In genomic region chr5:51853456-51854124, GRCm38 (mm10) we compare ENCODE assay signal across 10 mouse cellular contexts.
A peak's percentile ranks its signal among the peaks of the same experiment; 100 is the strongest.
DNase-seq lines count a peak whose midpoint lies in the region; ATAC-seq and TF ChIP-seq lines count a peak whose summit lies in the region.
"Had no signal": no experiment of that assay in that cellular context is flagged by ENCODE, and none has a peak within 500 bp of the region (broad histone marks: within the 10 kb centered on the region; RNA-seq: fewer than 3 reads in every experiment).

No protein-coding gene starts in this region.

- no peaks in the 10 kb centered on the region for H3K36me3 ChIP-seq in hindbrain, embryonic 15.5 days
- H3K36me3 ChIP-seq in hindbrain, embryonic 12.5 days: no peaks in the 10 kb centered on the region
- no peaks in the 10 kb centered on the region for H3K36me3 ChIP-seq in CH12.LX (replicated peaks in 1 of 2; ENCODE audit: control insufficient read depth in 1 of 2, insufficient read depth in 1 of 2, low read length in 1 of 2)
- H3K36me3 ChIP-seq in erythroblast, embryonic 14.5 days (ENCODE audit: control insufficient read depth): no peaks in the 10 kb centered on the region
- H3K36me3 ChIP-seq: embryonic facial prominence, embryonic 12.5 days had no signal

- H3K27ac ChIP-seq in hindbrain, embryonic 15.5 days (replicated peaks): no peak overlapping the region
- H3K27ac ChIP-seq in hindbrain, embryonic 12.5 days: no peak overlapping the region
- no peak overlapping the region for H3K27ac ChIP-seq in CH12.LX (ENCODE audit: insufficient read depth, low read depth)
- H3K27ac ChIP-seq: embryonic facial prominence, embryonic 12.5 days had no signal

- TF ChIP-seq POLR2A in CH12.LX (IDR thresholded peaks at IDR 0.05; ENCODE audit: low read depth, low read length): no peak

- no peaks in the 10 kb centered on the region for H3K27me3 ChIP-seq in hindbrain, embryonic 15.5 days
- H3K27me3 ChIP-seq in hindbrain, embryonic 12.5 days: no peaks in the 10 kb centered on the region
- no peaks in the 10 kb centered on the region for H3K27me3 ChIP-seq in CH12.LX (replicated peaks)
- H3K27me3 ChIP-seq in erythroblast, embryonic 14.5 days (ENCODE audit: control insufficient read depth): no peaks in the 10 kb centered on the region
- H3K27me3 ChIP-seq: embryonic facial prominence, embryonic 12.5 days had no signal

- no peak overlapping the region for H3K4me3 ChIP-seq in hindbrain, embryonic 15.5 days
- no peak overlapping the region for H3K4me3 ChIP-seq in hindbrain, embryonic 12.5 days
- peak overlapping the region in 2 of 3 experiments; percentile 35 to 40 for H3K4me3 ChIP-seq in CH12.LX (replicated peaks in 1 of 3; ENCODE audit: low read depth in 2 of 3, low read length in 2 of 3, poor library complexity in 1 of 3)
- peak overlapping the region; percentile 33 for H3K4me3 ChIP-seq in erythroblast, embryonic 14.5 days (replicated peaks)
- H3K4me3 ChIP-seq: embryonic facial prominence, embryonic 12.5 days had no signal

- no peaks in the 10 kb centered on the region for H3K79me2 ChIP-seq in CH12.LX (replicated peaks; ENCODE audit: control insufficient read depth, extremely low read depth, insufficient read depth, poor library complexity, severe bottlenecking)

- peak; percentile 48; the same call in 1 of the 2 replicates for ATAC-seq in hindbrain, embryonic 15.5 days (ENCODE audit: low FRiP score, low read depth)
- ATAC-seq in hindbrain, embryonic 12.5 days (ENCODE audit: low FRiP score): no peak

- H3K9me3 ChIP-seq in hindbrain, embryonic 15.5 days: no peaks in the 10 kb centered on the region
- no peaks in the 10 kb centered on the region for H3K9me3 ChIP-seq in hindbrain, embryonic 12.5 days (replicated peaks)
- no peaks in the 10 kb centered on the region for H3K9me3 ChIP-seq in CH12.LX (replicated peaks; ENCODE audit: low read length)
- H3K9me3 ChIP-seq in erythroblast, embryonic 14.5 days (ENCODE audit: control insufficient read depth, low read length): no peaks in the 10 kb centered on the region
- H3K9me3 ChIP-seq: embryonic facial prominence, embryonic 12.5 days had no signal

- DNase-seq in CH12.LX (ENCODE audit: extremely low read depth): peak; percentile 33
- peak; percentile 2 for DNase-seq in naive thymus-derived CD4-positive, alpha-beta T cell, adult 2 months (ENCODE audit: low read depth)
- no peak for DNase-seq in frontal cortex, postnatal 25 days (ENCODE audit: low spot score in 2 of 2)
- DNase-seq in spleen, adult 18-20 months: no peak
- DNase-seq in cerebellum, postnatal 36 days: no peak
- DNase-seq: gastrocnemius, postnatal 36 days had no signal

- dilution Hi-C loops in CH12.LX (cut with MboI; ENCODE audit: extremely low pct_ligation_motif_present, extremely low pct_unique_long_range_greater_than_20kb, low sequenced_read_pairs): no loop called here

- 69% methylated on average over 9 of the region's 9 CpGs for WGBS in hindbrain, embryonic 15.5 days
- 75% methylated on average over 9 of the region's 9 CpGs for WGBS in hindbrain, embryonic 12.5 days

- H3K4me1 ChIP-seq in hindbrain, embryonic 15.5 days (replicated peaks): no peaks in the 10 kb centered on the region
- H3K4me1 ChIP-seq in hindbrain, embryonic 12.5 days: no peaks in the 10 kb centered on the region
- peaks cover 0 to 4% of the 10 kb centered on the region in 2 experiments; a peak in 2 of 4 replicates for H3K4me1 ChIP-seq in CH12.LX (ENCODE audit: control insufficient read depth in 1 of 2, insufficient read depth in 2 of 2)
- H3K4me1 ChIP-seq in erythroblast, embryonic 14.5 days (ENCODE audit: control insufficient read depth): peaks cover 3% of the 10 kb centered on the region
- H3K4me1 ChIP-seq: embryonic facial prominence, embryonic 12.5 days had no signal

- in situ Hi-C loops in CH12.LX (cut with MboI; ENCODE audit: low pct_ligation_motif_present, low pct_unique_long_range_greater_than_20kb, low sequenced_read_pairs): no loop called here

- TF ChIP-seq EP300 in CH12.LX (IDR thresholded peaks at IDR 0.05; ENCODE audit: low read length): no peak

- H3K4me2 ChIP-seq in hindbrain, embryonic 15.5 days: no peak overlapping the region
- no peak overlapping the region for H3K4me2 ChIP-seq in hindbrain, embryonic 12.5 days (replicated peaks)
- no peak overlapping the region for H3K4me2 ChIP-seq in CH12.LX (ENCODE audit: insufficient read depth, low read depth, poor library complexity, severe bottlenecking)
- H3K4me2 ChIP-seq: embryonic facial prominence, embryonic 12.5 days had no signal

- no peak for TF ChIP-seq RAD21 in CH12.LX (IDR thresholded peaks at IDR 0.05; ENCODE audit: low read depth, low read length)

- no peak for TF ChIP-seq CTCF in CH12.LX (conservative IDR thresholded peaks at IDR 0.05 in 1 of 2, IDR thresholded peaks at IDR 0.05 in 1 of 2; ENCODE audit: low read depth in 2 of 2, low read length in 2 of 2)

- no peak overlapping the region for H3K9ac ChIP-seq in hindbrain, embryonic 15.5 days
- no peak overlapping the region for H3K9ac ChIP-seq in hindbrain, embryonic 12.5 days
- no peak overlapping the region for H3K9ac ChIP-seq in CH12.LX (ENCODE audit: insufficient read depth, low read depth)
- H3K9ac ChIP-seq: embryonic facial prominence, embryonic 12.5 days had no signal

TF ChIP-seq in CH12.LX, 34 proteins besides CTCF, POLR2A, EP300 and RAD21:
- no peak for TF ChIP-seq USF2 (conservative IDR thresholded peaks at IDR 0.05; ENCODE audit: low read depth, low read length)
- TF ChIP-seq JUND (conservative IDR thresholded peaks at IDR 0.05; ENCODE audit: low read depth, low read length): no peak
- TF ChIP-seq CHD2 (IDR thresholded peaks at IDR 0.05; ENCODE audit: low read length): no peak
- no peak for TF ChIP-seq NELFE (IDR thresholded peaks at IDR 0.05; ENCODE audit: low read depth, low read length)
- TF ChIP-seq MYC (IDR thresholded peaks at IDR 0.05; ENCODE audit: low read depth, low read length): no peak
TF ChIP-seq in CH12.LX: peak in this region for 0.

Comparison
In these comparisons a context has a peak if more than half of its experiments do, and no peak if none do; other contexts are left out.
1. H3K4me3 ChIP-seq: peak in CH12.LX (2 of 3) and erythroblast, embryonic 14.5 days (single experiment); none in hindbrain, embryonic 15.5 days (single experiment) and hindbrain, embryonic 12.5 days (single experiment).
2. DNase-seq: peak in CH12.LX (single experiment) and naive thymus-derived CD4-positive, alpha-beta T cell, adult 2 months (single experiment); none in frontal cortex, postnatal 25 days (0 of 2), spleen, adult 18-20 months (0 of 2) and cerebellum, postnatal 36 days (0 of 2).